Mouse (Mus musculus) monocyte, adult 59 days (primary cell): Measurements from ENCODE around the gene Odf3l1. TPM values are rescaled to one million over a fixed set of nuclear protein-coding genes. Genes with fewer than 3 reads are reported as not detected.

Experiments
- total RNA-seq, 2 experiments: library from RNA; stranded (reverse); gene quantifications; one replicate each; pipeline ENCODE4 v1.2.4; 2023

The Odf3l1 gene
- not detected for total RNA-seq

GRCm38 (mm10) chr9:56864216-56864729 is at the start of gene Odf3l1:
Gene Odf3l1, minus strand, starts transcription at chr9:56864679.

GRCm38 (mm10) chr9:56864832-56865231 is 353 bp upstream of the Odf3l1 start, which contains the start of gene Cspg4:
Gene Cspg4, plus strand, starts transcription at chr9:56865033.

Other genes with a start within 250 kb of the Odf3l1 start
- not detected for gene Lingo1, start 68.2 kb downstream of the Odf3l1 start, total RNA-seq
- not detected for gene Cspg4, start 354 bp upstream of the Odf3l1 start, total RNA-seq
- gene Snx33, start 63.7 kb upstream of the Odf3l1 start, total RNA-seq, result 1 to 10 TPM; 5.9 to 6.9 TPM
- 10 to 100 TPM; 56.3 to 64.3 TPM for gene Imp3, start 72.8 kb upstream of the Odf3l1 start, total RNA-seq
- gene Snupn, start 86.2 kb upstream of the Odf3l1 start, total RNA-seq, result 10 to 100 TPM in 1 of 2 experiments, 1 to 10 TPM in 1; 7.8 to 11.4 TPM
- gene Ptpn9, start 130.2 kb upstream of the Odf3l1 start, total RNA-seq, result 10 to 100 TPM; 18.8 to 22.7 TPM
- 10 to 100 TPM; 73.0 to 99.4 TPM for gene Sin3a, start 207.4 kb upstream of the Odf3l1 start, total RNA-seq